Mouse (Mus musculus): ENCODE data around the gene Apoa5. TPM values are rescaled to one million over a fixed set of nuclear protein-coding genes. Genes with fewer than 3 reads are reported as not detected.

Gene Apoa5
- not detected in 2 replicates for polyA plus RNA-seq (2014; fragmentation: Nextera tagmentation; extraction: Ambion mirVana)

GRCm38 (mm10) chr9:46268343-46268873 is at the start of gene Apoa5:
Gene Apoa5, plus strand, starts transcription at chr9:46268633.
- H3K36me3 ChIP-seq (ENCODE audit: control insufficient read depth, insufficient read depth, low read length): no peaks in the 10 kb centered on the region
- 43% methylated on average over 7 of the region's 7 CpGs for WGBS
- no peak within 1 kb of the TSS for H3K9ac ChIP-seq (replicated peaks; ENCODE audit: low read depth, low read length)
- H3K9me3 ChIP-seq (ENCODE audit: control insufficient read depth, low read depth, low read length): no peaks in the 10 kb centered on the region
- no peak within 1 kb of the TSS for H3K4me2 ChIP-seq (replicated peaks; ENCODE audit: low read depth, low read length)
- H3K27me3 ChIP-seq (ENCODE audit: control insufficient read depth, insufficient read depth, low read length): peaks cover 4% of the 10 kb centered on the region; the same call in 1 of the 2 replicates
- ATAC-seq (ENCODE audit: insufficient number of reproducible peaks, insufficient read depth, low FRiP score, low read depth): no peak
- H3K27ac ChIP-seq (ENCODE audit: low read length): no peak within 1 kb of the TSS
- no peaks in the 10 kb centered on the region for H3K4me1 ChIP-seq (ENCODE audit: control insufficient read depth, insufficient read depth, low read length)
- no peak within 1 kb of the TSS for H3K4me3 ChIP-seq (ENCODE audit: low read depth, low read length)

- no peaks in the 10 kb centered on the region for H3K9me3 ChIP-seq (ENCODE audit: control insufficient read depth, low read depth, low read length)
- no peaks in the 10 kb centered on the region for H3K27me3 ChIP-seq (ENCODE audit: control insufficient read depth, insufficient read depth, low read length)
- H3K4me1 ChIP-seq (ENCODE audit: control insufficient read depth, insufficient read depth, low read length): no peaks in the 10 kb centered on the region
- H3K9ac ChIP-seq (replicated peaks; ENCODE audit: low read depth, low read length): no peak overlapping the region
- WGBS: 84% methylated on average over 6 of the region's 6 CpGs
- H3K4me2 ChIP-seq (replicated peaks; ENCODE audit: low read depth, low read length): no peak overlapping the region
- no peak for ATAC-seq (ENCODE audit: insufficient number of reproducible peaks, insufficient read depth, low FRiP score, low read depth)
- no peak overlapping the region for H3K27ac ChIP-seq (ENCODE audit: low read length)
- peaks cover 24% of the 10 kb centered on the region; the same call in 1 of the 2 replicates for H3K36me3 ChIP-seq (ENCODE audit: control insufficient read depth, insufficient read depth, low read length)
- H3K4me3 ChIP-seq (ENCODE audit: low read depth, low read length): no peak overlapping the region
Measured at GRCm38 (mm10) chr9:46223090-46223489, 45.3 kb upstream of the Apoa5 start.

- 59% methylated on average over 3 of the region's 3 CpGs for WGBS
- no peak overlapping the region for H3K4me2 ChIP-seq (replicated peaks; ENCODE audit: low read depth, low read length)
- H3K27me3 ChIP-seq (ENCODE audit: control insufficient read depth, insufficient read depth, low read length): no peaks in the 10 kb centered on the region
- no peaks in the 10 kb centered on the region for H3K9me3 ChIP-seq (ENCODE audit: control insufficient read depth, low read depth, low read length)
- H3K4me3 ChIP-seq (ENCODE audit: low read depth, low read length): no peak overlapping the region
- peaks cover 24% of the 10 kb centered on the region; the same call in 1 of the 2 replicates for H3K36me3 ChIP-seq (ENCODE audit: control insufficient read depth, insufficient read depth, low read length)
- H3K27ac ChIP-seq (ENCODE audit: low read length): no peak overlapping the region
- no peak for ATAC-seq (ENCODE audit: insufficient number of reproducible peaks, insufficient read depth, low FRiP score, low read depth)
- H3K4me1 ChIP-seq (ENCODE audit: control insufficient read depth, insufficient read depth, low read length): no peaks in the 10 kb centered on the region
- H3K9ac ChIP-seq (replicated peaks; ENCODE audit: low read depth, low read length): no peak overlapping the region
Measured at GRCm38 (mm10) chr9:46224101-46224500, 44.3 kb upstream of the Apoa5 start.

- no peak for ATAC-seq (ENCODE audit: insufficient number of reproducible peaks, insufficient read depth, low FRiP score, low read depth)
- 59% methylated on average over 5 of the region's 5 CpGs for WGBS
- Histone ChIP-seq H3K36me3 (ENCODE audit: control insufficient read depth, insufficient read depth, low read length) (peaks cover 20% of the 10 kb centered on the region; the same call in 1 of the 2 replicates), H3K4me2 (replicated peaks; ENCODE audit: low read depth, low read length) (no peak overlapping the region), H3K9ac (replicated peaks; ENCODE audit: low read depth, low read length) (no peak overlapping the region), H3K4me1 (ENCODE audit: control insufficient read depth, insufficient read depth, low read length) (peaks cover 3% of the 10 kb centered on the region; the same call in 1 of the 2 replicates), H3K9me3 (ENCODE audit: control insufficient read depth, low read depth, low read length) (no peaks in the 10 kb centered on the region), H3K27me3 (ENCODE audit: control insufficient read depth, insufficient read depth, low read length) (no peaks in the 10 kb centered on the region), H3K27ac (ENCODE audit: low read length) (no peak overlapping the region), H3K4me3 (ENCODE audit: low read depth, low read length) (no peak overlapping the region)
Measured at GRCm38 (mm10) chr9:46224945-46225660, 43.3 kb upstream of the Apoa5 start.

- H3K4me3 ChIP-seq (ENCODE audit: low read depth, low read length): no peak overlapping the region
- H3K9ac ChIP-seq (replicated peaks; ENCODE audit: low read depth, low read length): no peak overlapping the region
- no peaks in the 10 kb centered on the region for H3K27me3 ChIP-seq (ENCODE audit: control insufficient read depth, insufficient read depth, low read length)
- H3K27ac ChIP-seq (ENCODE audit: low read length): no peak overlapping the region
- peaks cover 6% of the 10 kb centered on the region; the same call in 1 of the 2 replicates for H3K4me1 ChIP-seq (ENCODE audit: control insufficient read depth, insufficient read depth, low read length)
- no peak for ATAC-seq (ENCODE audit: insufficient number of reproducible peaks, insufficient read depth, low FRiP score, low read depth)
- WGBS: 79% methylated on average over 3 of the region's 3 CpGs
- no peaks in the 10 kb centered on the region for H3K9me3 ChIP-seq (ENCODE audit: control insufficient read depth, low read depth, low read length)
- H3K4me2 ChIP-seq (replicated peaks; ENCODE audit: low read depth, low read length): no peak overlapping the region
- H3K36me3 ChIP-seq (ENCODE audit: control insufficient read depth, insufficient read depth, low read length): peaks cover 6% of the 10 kb centered on the region; the same call in 1 of the 2 replicates
Measured at GRCm38 (mm10) chr9:46227064-46227614, 41.3 kb upstream of the Apoa5 start.

- 52% methylated on average over 9 of the region's 9 CpGs for WGBS
Measured at GRCm38 (mm10) chr9:46228491-46228890, 39.9 kb upstream of the Apoa5 start, which contains the start of gene Apoa1. Gene Apoa1, plus strand, starts transcription at chr9:46228580.

GRCm38 (mm10) chr9:46229573-46230449 is 38.6 kb upstream of the Apoa5 start:
- Histone ChIP-seq H3K4me2 (replicated peaks; ENCODE audit: low read depth, low read length) (peak overlapping the region; percentile 87), H3K9me3 (ENCODE audit: control insufficient read depth, low read depth, low read length) (no peaks in the 10 kb centered on the region), H3K4me1 (ENCODE audit: control insufficient read depth, insufficient read depth, low read length) (peaks cover 6% of the 10 kb centered on the region; the same call in 1 of the 2 replicates), H3K36me3 (ENCODE audit: control insufficient read depth, insufficient read depth, low read length) (no peaks in the 10 kb centered on the region), H3K9ac (replicated peaks; ENCODE audit: low read depth, low read length) (no peak overlapping the region; the same call in 1 of the 2 replicates), H3K27ac (ENCODE audit: low read length) (no peak overlapping the region), H3K4me3 (ENCODE audit: low read depth, low read length) (peak overlapping the region; percentile 39), H3K27me3 (ENCODE audit: control insufficient read depth, insufficient read depth, low read length) (no peaks in the 10 kb centered on the region)
- ATAC-seq (ENCODE audit: insufficient number of reproducible peaks, insufficient read depth, low FRiP score, low read depth): peak; percentile 87
- WGBS: 16% methylated on average over 37 of the region's 37 CpGs

More at GRCm38 (mm10) chr9:46228491-46228890, 39.9 kb upstream of the Apoa5 start, which contains the start of gene Apoa1:
- Histone ChIP-seq H3K9ac (replicated peaks; ENCODE audit: low read depth, low read length) (no peak within 1 kb of the TSS), H3K4me1 (ENCODE audit: control insufficient read depth, insufficient read depth, low read length) (peaks cover 6% of the 10 kb centered on the region; the same call in 1 of the 2 replicates), H3K27ac (ENCODE audit: low read length) (no peak within 1 kb of the TSS; the same call in 1 of the 2 replicates), H3K27me3 (ENCODE audit: control insufficient read depth, insufficient read depth, low read length) (no peaks in the 10 kb centered on the region), H3K4me2 (replicated peaks; ENCODE audit: low read depth, low read length) (no peak within 1 kb of the TSS), H3K36me3 (ENCODE audit: control insufficient read depth, insufficient read depth, low read length) (peaks cover 2% of the 10 kb centered on the region; the same call in 1 of the 2 replicates), H3K9me3 (ENCODE audit: control insufficient read depth, low read depth, low read length) (no peaks in the 10 kb centered on the region), H3K4me3 (ENCODE audit: low read depth, low read length) (no peak within 1 kb of the TSS)
- peak; percentile 11; the same call in 1 of the 2 replicates for ATAC-seq (ENCODE audit: insufficient number of reproducible peaks, insufficient read depth, low FRiP score, low read depth)
